Mouse (Mus musculus): ENCODE results near the gene Rgs8.

Rgs8 gene

DNA sequence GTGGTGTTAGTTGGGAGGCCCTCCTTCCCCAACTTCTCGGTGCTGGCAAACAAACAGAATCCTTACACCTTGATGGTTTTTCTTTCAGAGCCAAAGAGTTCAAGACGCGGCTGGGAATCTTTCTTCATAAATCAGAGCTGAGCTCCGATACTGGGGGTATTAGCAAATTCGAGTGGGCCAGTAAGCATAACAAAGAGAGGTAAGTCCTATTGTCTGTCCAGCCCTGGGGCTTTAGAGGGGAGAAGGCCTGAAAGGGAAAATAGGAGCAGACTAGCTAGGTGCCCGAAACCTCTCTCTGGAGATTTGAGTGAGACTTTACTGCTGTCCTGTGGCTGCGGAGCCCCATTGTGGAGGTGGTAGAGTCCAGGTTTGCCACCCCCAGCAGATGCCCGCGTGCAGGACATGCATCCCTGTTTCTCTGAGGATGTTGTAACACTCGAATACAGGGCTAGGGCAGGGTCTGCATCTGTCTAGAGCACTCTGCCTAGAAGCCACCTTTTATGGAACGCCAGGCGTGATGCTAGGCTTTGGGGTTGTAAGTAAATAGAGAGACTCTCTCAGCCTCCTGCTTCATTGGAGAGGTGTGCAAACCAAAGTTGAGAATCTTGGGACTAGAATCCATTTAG is 88.1 kb downstream of the Rgs8 start:
- DNase-seq (ENCODE audit: inconsistent age in 2 of 2, low spot score in 1 of 2), result peak in 1 of 2 experiments; percentile 64

DNA sequence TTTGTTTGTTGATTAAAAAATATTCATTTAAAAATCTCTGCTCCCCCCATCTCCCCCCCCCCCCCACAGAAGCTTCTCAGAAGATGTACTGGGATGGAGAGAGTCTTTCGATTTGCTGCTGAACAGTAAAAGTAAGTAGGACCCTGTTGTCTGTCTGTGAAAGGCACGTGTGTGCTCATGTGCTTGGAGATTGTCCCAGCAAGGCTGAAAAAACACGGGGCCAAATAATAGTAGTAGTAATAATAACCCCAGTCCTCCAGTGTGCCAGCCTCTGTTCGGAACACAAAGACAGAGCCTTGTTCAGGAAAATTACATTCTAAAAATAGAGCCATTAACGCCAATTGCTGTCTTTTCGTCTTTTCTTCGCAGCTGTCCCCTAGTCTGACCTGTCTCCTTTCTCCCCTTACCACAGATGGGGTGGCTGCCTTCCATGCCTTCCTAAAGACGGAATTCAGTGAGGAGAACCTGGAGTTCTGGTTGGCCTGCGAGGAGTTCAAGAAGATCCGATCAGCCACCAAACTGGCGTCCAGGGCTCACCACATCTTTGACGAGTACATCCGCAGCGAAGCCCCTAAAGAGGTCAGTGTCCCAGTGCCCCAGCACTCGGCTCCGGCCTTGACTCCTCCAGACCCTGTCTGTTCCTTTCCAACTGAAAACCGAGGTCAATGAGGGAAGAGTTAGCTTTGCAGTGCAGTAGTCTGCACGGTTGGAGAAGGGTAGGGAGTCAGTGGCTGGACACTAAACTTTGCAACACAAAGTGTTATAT is 88.9 kb downstream of the Rgs8 start:
- peak in 1 of 2 experiments; percentile 63 for DNase-seq (ENCODE audit: inconsistent age in 2 of 2, low spot score in 1 of 2)

DNA sequence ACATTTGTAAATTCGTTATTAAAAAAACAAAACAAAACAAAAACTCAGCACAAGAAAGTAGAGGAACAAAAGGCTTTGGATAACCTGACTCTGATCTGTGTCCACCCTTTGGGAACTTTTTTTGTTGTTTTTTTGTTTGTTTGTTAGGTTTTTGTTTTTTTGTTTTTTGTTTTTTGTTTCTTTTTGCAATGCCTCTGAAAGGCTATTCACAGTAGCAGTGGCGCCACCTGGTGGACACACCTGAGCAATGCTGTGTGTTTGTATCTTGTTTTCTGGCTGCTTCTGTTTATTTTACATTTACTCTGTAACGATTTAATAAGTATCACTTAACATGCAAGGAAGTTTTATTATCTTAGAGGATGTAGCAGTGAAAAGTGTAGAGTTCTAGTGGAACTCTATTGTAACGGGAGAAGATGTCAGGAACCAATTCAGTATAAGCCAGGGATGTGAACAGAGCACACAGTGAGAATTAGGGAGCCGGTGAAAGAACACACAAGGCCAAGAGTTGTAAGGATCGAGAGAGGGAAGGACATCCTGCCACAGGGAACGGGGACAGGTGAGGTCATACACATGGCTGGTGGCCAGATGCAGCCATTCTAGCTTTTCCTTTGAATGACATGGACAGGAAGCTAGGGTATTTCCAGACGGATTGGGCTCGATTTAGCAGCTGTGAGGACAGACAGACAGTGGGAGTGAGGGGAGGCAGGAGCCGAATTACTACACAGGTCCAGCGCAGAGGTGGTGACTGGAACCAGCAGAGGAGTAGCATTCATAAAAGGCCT is 89.7 kb downstream of the Rgs8 start:
- peak; percentile 66 to 92 for DNase-seq (ENCODE audit: inconsistent age in 2 of 2, low spot score in 1 of 2)

DNA sequence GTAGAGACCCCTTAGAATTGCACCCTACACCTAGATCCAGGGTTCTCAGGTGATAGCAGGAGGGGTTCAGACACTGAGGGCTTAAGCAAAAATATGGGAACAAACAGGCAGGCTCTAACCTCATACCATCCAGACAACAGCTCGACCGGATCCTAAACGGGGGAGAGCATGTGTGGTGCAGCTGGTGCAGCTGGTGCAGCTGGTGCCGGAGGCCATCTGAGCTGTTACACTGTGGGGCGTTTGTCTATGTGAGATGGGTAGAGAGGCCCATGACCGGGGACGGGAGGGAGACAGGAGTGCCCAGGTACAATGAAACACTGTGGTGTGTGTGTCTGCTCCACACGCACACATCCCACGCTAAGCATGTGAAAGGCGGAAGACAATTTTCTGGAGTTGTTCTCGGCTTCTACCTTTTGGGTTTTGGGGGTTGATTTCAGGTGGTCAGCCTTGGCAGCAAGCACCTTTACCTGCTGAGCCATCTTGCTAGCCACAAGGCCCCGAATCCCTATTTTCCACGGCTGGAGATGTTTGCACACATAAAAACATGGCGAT is 93.4 kb downstream of the Rgs8 start:
- DNase-seq (ENCODE audit: inconsistent age in 2 of 2, low spot score in 1 of 2), result no peak

DNA sequence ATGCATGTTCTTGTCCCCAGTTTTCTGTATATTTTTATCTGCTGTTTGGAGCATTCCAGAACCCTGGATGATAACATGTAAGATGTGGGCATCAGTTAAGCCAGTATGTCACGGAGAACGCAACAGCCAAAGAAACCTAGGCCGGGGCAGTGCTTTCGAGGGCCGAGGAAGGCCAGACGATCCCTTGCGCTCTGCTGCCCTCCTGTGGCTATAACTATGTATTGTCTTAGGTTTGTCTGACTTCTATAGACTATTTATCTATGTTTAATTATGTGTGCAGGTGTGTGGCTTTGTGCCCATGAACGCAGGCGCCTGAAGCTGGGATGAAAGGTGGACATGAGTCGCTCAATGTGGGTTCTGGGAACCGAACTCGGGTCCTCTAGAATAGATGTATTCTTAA is 93.9 kb downstream of the Rgs8 start:
- DNase-seq (ENCODE audit: inconsistent age in 2 of 2, low spot score in 1 of 2), result peak; percentile 67 to 91

DNA sequence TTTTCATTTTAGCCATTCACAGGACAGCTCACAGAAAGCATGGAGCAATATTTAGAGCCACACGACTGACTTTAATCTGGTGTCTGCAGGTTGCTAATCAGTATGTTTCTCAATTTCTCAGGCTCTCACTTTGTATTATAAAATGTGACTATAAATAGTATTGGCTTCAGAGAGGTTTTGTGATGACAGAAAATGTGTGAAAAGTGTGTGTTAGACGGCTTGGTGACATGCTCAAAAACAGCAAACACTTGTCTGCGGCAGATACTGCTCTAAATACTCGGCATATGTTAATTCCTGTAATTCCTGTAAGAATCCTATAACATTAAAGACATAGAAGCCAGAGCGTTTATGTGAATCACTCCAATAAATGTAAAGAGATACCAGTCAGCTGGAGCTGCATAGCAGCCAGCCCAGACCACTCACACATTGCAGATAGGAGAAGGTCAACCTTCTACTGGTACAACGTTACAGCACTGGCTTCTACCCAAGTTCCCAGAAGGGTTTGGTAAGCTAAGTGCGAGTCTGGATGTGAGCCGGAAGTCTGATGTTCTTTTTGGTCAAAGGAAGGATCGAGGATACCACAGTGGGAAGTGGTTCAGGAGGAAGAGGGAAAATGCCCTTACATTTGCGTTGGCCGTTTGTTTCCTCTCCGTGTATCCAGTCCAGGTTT is 95.2 kb downstream of the Rgs8 start:
- DNase-seq (ENCODE audit: inconsistent age in 2 of 2, low spot score in 1 of 2), result peak in 1 of 2 experiments; percentile 19

DNA sequence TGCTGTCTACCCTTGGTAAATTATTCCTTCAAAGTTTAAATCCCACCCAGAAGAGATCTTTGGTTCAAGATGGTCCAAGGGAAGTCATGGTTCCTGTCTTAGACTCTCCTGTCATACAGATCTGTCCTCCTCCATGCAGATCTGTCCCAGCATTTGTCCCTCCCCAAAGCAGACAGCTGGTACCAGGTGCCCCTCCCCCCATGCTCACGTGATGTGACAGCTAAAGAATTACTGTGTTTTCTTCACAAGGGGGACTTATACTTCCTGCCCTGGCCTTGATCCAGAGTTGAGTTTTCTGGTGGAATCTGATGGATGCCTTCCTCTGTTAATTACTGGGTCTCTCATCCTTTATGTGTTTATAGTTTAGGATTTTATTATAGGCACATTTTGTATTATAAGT is 95.7 kb downstream of the Rgs8 start:
- peak; percentile 65 to 83 for DNase-seq (ENCODE audit: inconsistent age in 2 of 2, low spot score in 1 of 2)

DNA sequence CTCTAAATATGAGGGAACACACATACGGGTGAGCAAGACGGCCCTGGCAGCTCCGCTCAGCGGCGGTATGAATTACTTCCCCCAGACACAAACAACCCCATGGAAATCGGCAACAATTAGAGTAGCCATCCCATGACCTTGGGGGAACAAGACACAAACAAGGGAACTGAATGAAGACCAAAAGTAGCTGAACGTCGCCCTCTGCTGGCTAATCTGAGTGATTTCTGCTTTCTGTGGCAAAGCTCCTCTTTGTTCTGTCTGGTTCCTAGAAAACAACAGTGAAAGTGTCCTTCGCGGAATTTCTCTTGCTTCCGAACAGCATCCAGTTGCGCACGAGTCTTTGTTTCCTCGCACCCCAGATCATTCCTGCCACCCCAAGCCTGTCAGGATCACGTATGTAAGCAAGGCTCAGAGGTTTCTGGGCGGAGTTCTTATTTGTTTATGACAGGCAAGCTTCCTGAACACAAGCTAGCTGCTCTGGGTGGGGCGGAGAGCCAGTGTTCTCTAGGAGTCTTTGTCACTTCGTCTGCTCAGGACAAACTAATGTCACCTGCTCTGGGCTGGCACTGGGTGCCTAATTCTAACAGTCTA is 96.5 kb downstream of the Rgs8 start, which contains the start of gene Rnasel:
TSS of gene Rnasel (plus strand) at position 216 of the 591 bp plus-strand sequence.
- DNase-seq (ENCODE audit: inconsistent age in 2 of 2, low spot score in 1 of 2), result peak; percentile 72 to 94
